Mouse (Mus musculus): ENCODE measurements at regions not wholly inside any gene's neighbourhood (a gene's known extent, or its start where the extent isn't known, plus 50 kb on each side); places are given as distances from the start of the nearest gene placed in this dataset.

DNA sequence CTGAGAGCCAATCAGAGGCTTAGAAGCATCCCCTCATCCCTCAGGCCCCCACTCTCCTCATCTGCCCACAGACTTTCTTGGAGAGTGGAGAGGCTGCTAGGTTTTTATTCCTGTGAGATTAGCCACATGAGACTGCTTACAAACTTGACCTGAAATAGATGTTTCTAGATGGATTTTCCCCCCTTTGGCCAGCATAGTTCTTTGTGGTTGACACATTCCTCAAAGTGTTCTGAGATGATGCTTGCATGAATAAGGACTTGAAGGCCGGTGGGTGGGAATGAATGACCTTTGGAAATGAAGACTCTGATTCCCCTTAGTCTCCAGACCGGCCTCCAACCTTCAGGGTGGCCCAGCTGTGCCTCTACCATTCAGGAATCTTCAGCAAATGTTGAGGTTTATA, 273.8 kb downstream of the Fam173b start:
- WGBS = 69% methylated on average over 2 of the region's 2 CpGs
- no peak for ATAC-seq (replicated peaks; ENCODE audit: low FRiP score)
- Histone ChIP-seq H3K27me3 (replicated peaks; ENCODE audit: control insufficient read depth, insufficient read depth, low read length) (no peaks in the 10 kb centered on the region), H3K4me1 (replicated peaks; ENCODE audit: control insufficient read depth, insufficient read depth, low read length) (no peaks in the 10 kb centered on the region), H3K9me3 (ENCODE audit: control insufficient read depth, low read length) (no peaks in the 10 kb centered on the region), H3K27ac (ENCODE audit: low read depth, low read length) (no peak overlapping the region), H3K36me3 (ENCODE audit: control insufficient read depth, insufficient read depth, low read length) (no peaks in the 10 kb centered on the region), H3K9ac (ENCODE audit: low read depth, low read length) (no peak overlapping the region), H3K4me2 (no peak overlapping the region), H3K4me3 (ENCODE audit: low read depth, low read length) (no peak overlapping the region)
- no peak for DNase-seq (ENCODE audit: low spot score)

DNA sequence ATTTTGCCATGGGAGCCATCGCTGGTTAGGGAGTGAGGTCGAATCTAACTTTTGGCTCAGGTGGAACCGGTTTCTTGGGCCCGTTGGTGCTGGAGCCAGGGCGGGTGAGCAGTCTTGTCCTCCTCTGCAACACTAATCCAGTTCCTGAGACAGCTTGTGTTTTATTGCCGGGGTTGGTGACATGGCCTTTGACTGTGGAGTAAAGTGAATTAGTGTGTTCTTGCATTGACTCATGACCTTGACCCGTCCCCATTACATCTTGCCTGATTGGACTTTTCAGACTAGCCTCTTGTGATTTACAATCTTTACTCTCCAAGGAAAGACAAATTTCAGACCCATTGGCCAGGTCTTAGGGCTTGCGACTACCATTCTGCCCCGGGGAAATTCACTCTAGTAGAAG, 278.8 kb downstream of the Fam173b start:
- ATAC-seq (replicated peaks; ENCODE audit: low FRiP score) (no peak), DNase-seq (ENCODE audit: low spot score) (no peak)
- no peaks in the 10 kb centered on the region for H3K9me3 ChIP-seq (ENCODE audit: control insufficient read depth, low read length)
- no peaks in the 10 kb centered on the region for H3K4me1 ChIP-seq (replicated peaks; ENCODE audit: control insufficient read depth, insufficient read depth, low read length)
- H3K4me3 ChIP-seq (ENCODE audit: low read depth, low read length) = no peak overlapping the region
- no peak overlapping the region for H3K27ac ChIP-seq (ENCODE audit: low read depth, low read length)
- 80% methylated on average over 9 of the region's 9 CpGs for WGBS
- H3K27me3 ChIP-seq (replicated peaks; ENCODE audit: control insufficient read depth, insufficient read depth, low read length) = no peaks in the 10 kb centered on the region
- no peak overlapping the region for H3K9ac ChIP-seq (ENCODE audit: low read depth, low read length)
- no peak overlapping the region for H3K4me2 ChIP-seq
- no peaks in the 10 kb centered on the region for H3K36me3 ChIP-seq (ENCODE audit: control insufficient read depth, insufficient read depth, low read length)

DNA sequence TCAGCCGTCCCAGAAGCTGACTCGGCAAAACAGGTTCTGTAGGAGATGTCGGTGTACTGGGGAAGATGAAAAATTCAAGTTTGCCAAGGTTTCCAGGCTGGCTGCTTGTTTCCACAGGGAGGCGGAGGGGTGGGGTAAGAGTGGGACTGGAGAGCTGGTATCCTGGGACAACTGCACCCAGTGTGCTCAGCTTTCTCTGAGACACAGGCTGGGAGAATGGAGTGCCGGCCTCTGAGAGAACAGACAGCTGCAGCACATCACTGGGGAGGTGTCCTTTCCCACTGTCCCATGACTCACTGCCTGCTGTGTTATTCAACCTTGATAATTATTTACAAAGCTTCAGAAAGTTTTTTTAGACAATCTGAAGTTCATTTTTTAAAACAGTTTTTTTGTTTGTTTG, 280.7 kb downstream of the Fam173b start:
- Histone ChIP-seq H3K9me3 (ENCODE audit: control insufficient read depth, low read length) (no peaks in the 10 kb centered on the region), H3K4me2 (no peak overlapping the region), H3K36me3 (ENCODE audit: control insufficient read depth, insufficient read depth, low read length) (no peaks in the 10 kb centered on the region), H3K4me1 (replicated peaks; ENCODE audit: control insufficient read depth, insufficient read depth, low read length) (no peaks in the 10 kb centered on the region), H3K9ac (ENCODE audit: low read depth, low read length) (no peak overlapping the region), H3K27me3 (replicated peaks; ENCODE audit: control insufficient read depth, insufficient read depth, low read length) (no peaks in the 10 kb centered on the region), H3K4me3 (ENCODE audit: low read depth, low read length) (no peak overlapping the region), H3K27ac (ENCODE audit: low read depth, low read length) (no peak overlapping the region)
- DNase-seq (ENCODE audit: low spot score) (no peak), ATAC-seq (replicated peaks; ENCODE audit: low FRiP score) (no peak)
- 79% methylated on average over 5 of the region's 5 CpGs for WGBS

DNA sequence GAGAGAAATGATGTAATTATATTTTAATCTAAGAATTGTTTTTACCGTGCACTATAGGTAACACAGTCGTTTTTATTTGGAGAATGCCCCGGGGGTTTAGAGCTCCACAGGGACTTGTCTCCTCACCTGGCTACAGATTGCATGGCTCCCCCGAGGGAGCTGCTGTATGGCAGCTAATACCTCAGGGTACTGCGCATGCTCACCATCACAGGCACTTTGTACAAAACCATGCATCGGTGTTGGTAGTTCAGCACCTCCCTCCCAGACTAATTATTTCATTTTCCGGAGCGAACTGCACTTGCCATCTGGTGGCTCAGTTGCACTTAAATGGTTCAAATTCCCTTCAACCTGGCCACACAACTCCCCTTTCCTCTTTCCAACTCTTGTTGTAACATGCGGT, 281.9 kb downstream of the Fam173b start:
- H3K4me3 ChIP-seq (ENCODE audit: low read depth, low read length) = no peak overlapping the region
- no peaks in the 10 kb centered on the region for H3K27me3 ChIP-seq (replicated peaks; ENCODE audit: control insufficient read depth, insufficient read depth, low read length)
- H3K9me3 ChIP-seq (ENCODE audit: control insufficient read depth, low read length) = no peaks in the 10 kb centered on the region
- DNase-seq (ENCODE audit: low spot score) (no peak), ATAC-seq (replicated peaks; ENCODE audit: low FRiP score) (no peak)
- no peaks in the 10 kb centered on the region for H3K4me1 ChIP-seq (replicated peaks; ENCODE audit: control insufficient read depth, insufficient read depth, low read length)
- no peak overlapping the region for H3K27ac ChIP-seq (ENCODE audit: low read depth, low read length)
- H3K4me2 ChIP-seq = no peak overlapping the region
- no peak overlapping the region for H3K9ac ChIP-seq (ENCODE audit: low read depth, low read length)
- WGBS = 86% methylated on average over 9 of the region's 9 CpGs
- H3K36me3 ChIP-seq (ENCODE audit: control insufficient read depth, insufficient read depth, low read length) = no peaks in the 10 kb centered on the region

DNA sequence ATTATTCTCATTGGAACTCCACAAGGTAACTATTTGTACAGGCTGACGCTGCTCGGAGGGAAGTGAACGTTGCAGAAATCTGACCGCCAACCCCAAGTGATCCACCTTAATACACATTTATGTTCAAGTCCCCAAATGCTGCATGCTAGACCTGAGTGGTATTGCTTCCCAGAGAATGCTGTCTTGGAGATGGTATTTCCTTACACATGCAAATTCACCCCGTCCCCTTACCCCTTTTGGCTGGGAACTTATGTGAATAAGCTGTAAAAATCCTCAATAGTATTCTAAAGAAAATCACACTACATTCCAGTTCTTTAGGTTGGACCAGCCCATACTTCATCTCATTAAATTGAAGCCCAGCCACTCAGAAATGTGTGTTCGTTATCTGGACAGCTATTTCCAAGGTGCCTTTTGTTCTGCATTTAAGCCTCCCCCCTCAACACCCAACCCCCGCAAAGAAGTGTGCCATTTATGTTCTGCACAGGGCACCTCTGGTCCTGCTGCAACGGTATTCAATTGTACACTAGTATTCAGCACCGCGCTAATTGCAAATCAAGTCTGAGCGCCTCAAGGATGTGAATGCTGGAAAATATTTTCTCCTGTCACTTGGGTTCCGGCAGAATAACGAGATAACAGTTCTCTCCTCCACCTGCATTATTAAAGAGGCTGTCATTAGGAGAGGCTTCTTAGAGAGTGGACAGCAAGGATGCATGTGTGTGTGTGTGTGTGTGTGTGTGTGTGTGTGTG, 278.0 kb upstream of the Tas2r119 start:
- H3K27ac ChIP-seq (ENCODE audit: low read depth, low read length) = no peak overlapping the region
- 87% methylated on average over 13 of the region's 13 CpGs for WGBS
- ATAC-seq (replicated peaks; ENCODE audit: low FRiP score) = no peak
- H3K4me2 ChIP-seq = no peak overlapping the region
- no peaks in the 10 kb centered on the region for H3K36me3 ChIP-seq (ENCODE audit: control insufficient read depth, insufficient read depth, low read length)
- DNase-seq (ENCODE audit: low spot score) = no peak
- H3K9me3 ChIP-seq (ENCODE audit: control insufficient read depth, low read length) = no peaks in the 10 kb centered on the region
- no peak overlapping the region for H3K4me3 ChIP-seq (ENCODE audit: low read depth, low read length)
- H3K4me1 ChIP-seq (replicated peaks; ENCODE audit: control insufficient read depth, insufficient read depth, low read length) = no peaks in the 10 kb centered on the region
- H3K9ac ChIP-seq (ENCODE audit: low read depth, low read length) = no peak overlapping the region
- no peaks in the 10 kb centered on the region for H3K27me3 ChIP-seq (replicated peaks; ENCODE audit: control insufficient read depth, insufficient read depth, low read length)

DNA sequence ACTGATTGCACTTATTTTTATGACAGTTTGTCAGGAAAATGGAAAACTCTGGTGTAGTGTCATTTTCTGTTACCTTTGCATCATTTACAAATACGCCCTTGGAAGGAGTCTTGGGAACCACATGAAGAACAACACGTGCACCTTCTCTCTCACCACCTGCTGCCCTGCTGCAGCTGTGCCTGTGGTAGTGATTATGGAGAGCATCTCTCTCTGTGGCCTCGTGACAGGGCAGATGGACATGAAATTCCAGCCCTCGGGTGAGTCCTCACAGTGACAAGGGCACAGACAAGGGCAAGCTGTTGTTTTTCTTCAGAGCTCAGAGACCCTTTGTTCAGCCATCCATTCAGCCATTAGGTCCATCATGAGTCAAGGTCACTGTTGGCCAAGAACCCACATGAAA, 276.8 kb upstream of the Tas2r119 start:
- H3K27me3 ChIP-seq (replicated peaks; ENCODE audit: control insufficient read depth, insufficient read depth, low read length) = no peaks in the 10 kb centered on the region
- no peaks in the 10 kb centered on the region for H3K9me3 ChIP-seq (ENCODE audit: control insufficient read depth, low read length)
- H3K36me3 ChIP-seq (ENCODE audit: control insufficient read depth, insufficient read depth, low read length) = no peaks in the 10 kb centered on the region
- WGBS = 75% methylated on average over 4 of the region's 4 CpGs
- H3K4me3 ChIP-seq (ENCODE audit: low read depth, low read length) = no peak overlapping the region
- H3K4me1 ChIP-seq (replicated peaks; ENCODE audit: control insufficient read depth, insufficient read depth, low read length) = no peaks in the 10 kb centered on the region
- DNase-seq (ENCODE audit: low spot score) (no peak), ATAC-seq (replicated peaks; ENCODE audit: low FRiP score) (no peak)
- H3K27ac ChIP-seq (ENCODE audit: low read depth, low read length) = no peak overlapping the region
- no peak overlapping the region for H3K9ac ChIP-seq (ENCODE audit: low read depth, low read length)
- no peak overlapping the region for H3K4me2 ChIP-seq

DNA sequence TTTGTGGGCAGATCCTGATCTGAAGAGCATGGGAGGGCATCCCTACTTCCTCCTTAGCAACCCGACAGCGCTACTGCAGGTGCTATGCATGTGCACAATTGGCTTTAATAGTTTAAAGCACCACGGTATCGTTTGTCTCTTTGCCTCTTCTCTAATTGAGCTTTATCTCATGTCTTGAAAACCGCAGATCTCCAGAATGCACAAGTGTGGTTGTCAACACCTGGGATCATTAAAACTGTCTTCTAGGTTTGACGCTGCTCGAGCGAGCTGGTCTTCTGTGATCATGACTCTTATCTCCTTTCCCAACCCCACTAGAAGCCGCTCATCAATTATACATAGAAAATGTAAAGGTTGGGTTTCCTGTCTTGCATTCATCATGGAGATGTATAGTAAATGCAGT, 268.7 kb upstream of the Tas2r119 start:
- no peaks in the 10 kb centered on the region for H3K9me3 ChIP-seq (ENCODE audit: control insufficient read depth, low read length)
- H3K9ac ChIP-seq (ENCODE audit: low read depth, low read length) = no peak overlapping the region
- H3K4me3 ChIP-seq (ENCODE audit: low read depth, low read length) = no peak overlapping the region
- no peak for ATAC-seq (replicated peaks; ENCODE audit: low FRiP score)
- no peaks in the 10 kb centered on the region for H3K4me1 ChIP-seq (replicated peaks; ENCODE audit: control insufficient read depth, insufficient read depth, low read length)
- 78% methylated on average over 9 of the region's 9 CpGs for whole genome bisulfite sequencing
- DNase-seq (ENCODE audit: low spot score) = no peak
- H3K27me3 ChIP-seq (replicated peaks; ENCODE audit: control insufficient read depth, insufficient read depth, low read length) = no peaks in the 10 kb centered on the region
- H3K27ac ChIP-seq (ENCODE audit: low read depth, low read length) = no peak overlapping the region
- no peak overlapping the region for H3K4me2 ChIP-seq
- H3K36me3 ChIP-seq (ENCODE audit: control insufficient read depth, insufficient read depth, low read length) = no peaks in the 10 kb centered on the region

DNA sequence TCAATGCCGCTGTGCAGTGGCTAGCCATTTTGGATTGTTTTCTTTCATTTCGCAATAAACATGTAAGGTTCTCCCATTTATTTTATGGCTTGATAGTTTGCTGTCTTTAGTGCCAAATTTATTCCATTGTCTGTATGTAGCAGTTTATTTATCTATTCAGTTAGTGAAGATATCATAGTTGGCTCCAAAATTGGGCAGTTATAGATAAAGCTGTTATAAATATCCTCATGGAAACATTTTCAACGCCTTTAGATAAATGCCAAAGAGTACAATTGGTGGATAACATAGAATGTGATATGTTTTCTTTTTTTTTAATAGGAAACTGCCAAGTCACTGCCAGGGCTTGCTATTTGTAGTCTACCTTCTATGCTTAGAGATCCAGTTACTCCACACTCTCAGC, 265.1 kb upstream of the Tas2r119 start:
- Histone ChIP-seq H3K4me3 (ENCODE audit: low read depth, low read length) (no peak overlapping the region), H3K36me3 (ENCODE audit: control insufficient read depth, insufficient read depth, low read length) (no peaks in the 10 kb centered on the region), H3K27ac (ENCODE audit: low read depth, low read length) (no peak overlapping the region), H3K9ac (ENCODE audit: low read depth, low read length) (no peak overlapping the region), H3K4me1 (replicated peaks; ENCODE audit: control insufficient read depth, insufficient read depth, low read length) (no peaks in the 10 kb centered on the region), H3K9me3 (ENCODE audit: control insufficient read depth, low read length) (no peaks in the 10 kb centered on the region), H3K4me2 (no peak overlapping the region), H3K27me3 (replicated peaks; ENCODE audit: control insufficient read depth, insufficient read depth, low read length) (no peaks in the 10 kb centered on the region)
- no peak for DNase-seq (ENCODE audit: low spot score)
- ATAC-seq (replicated peaks; ENCODE audit: low FRiP score) = no peak
- 85% methylated on average over 3 of the region's 3 CpGs for WGBS

DNA sequence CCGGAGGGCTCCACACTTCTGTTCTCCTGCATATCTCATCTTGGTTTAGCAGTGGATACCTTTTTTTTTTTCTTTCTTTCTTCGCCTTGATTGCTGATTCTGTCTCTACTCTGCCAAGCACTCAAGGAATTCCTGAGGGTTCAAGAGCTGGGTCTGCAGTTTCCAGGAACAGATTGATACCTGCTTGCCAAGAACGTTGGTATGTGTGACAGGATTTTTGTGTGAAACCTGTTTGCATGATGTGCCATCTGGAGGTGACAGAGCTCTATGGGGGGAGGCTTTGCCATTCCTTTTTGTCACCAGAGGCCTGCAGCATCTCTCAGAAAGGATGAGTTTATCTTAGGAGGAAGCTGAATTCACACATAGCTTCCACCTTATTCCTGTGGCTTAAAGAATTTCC, 255.6 kb upstream of the Tas2r119 start:
- H3K9me3 ChIP-seq (ENCODE audit: control insufficient read depth, low read length) = no peaks in the 10 kb centered on the region
- DNase-seq (ENCODE audit: low spot score) (no peak), ATAC-seq (replicated peaks; ENCODE audit: low FRiP score) (no peak)
- H3K4me3 ChIP-seq (ENCODE audit: low read depth, low read length) = no peak overlapping the region
- WGBS = 64% methylated on average over 3 of the region's 3 CpGs
- H3K27ac ChIP-seq (ENCODE audit: low read depth, low read length) = no peak overlapping the region
- H3K4me1 ChIP-seq (replicated peaks; ENCODE audit: control insufficient read depth, insufficient read depth, low read length) = no peaks in the 10 kb centered on the region
- no peaks in the 10 kb centered on the region for H3K27me3 ChIP-seq (replicated peaks; ENCODE audit: control insufficient read depth, insufficient read depth, low read length)
- no peaks in the 10 kb centered on the region for H3K36me3 ChIP-seq (ENCODE audit: control insufficient read depth, insufficient read depth, low read length)
- no peak overlapping the region for H3K4me2 ChIP-seq
- H3K9ac ChIP-seq (ENCODE audit: low read depth, low read length) = no peak overlapping the region
